Mouse (Mus musculus): Measurements from ENCODE around the gene Olfr361. TPM values are rescaled to one million over a fixed set of nuclear protein-coding genes. Genes with fewer than 3 reads are reported as not detected.
"Not testable (repeated sequence)": the region's sequence is repeated elsewhere in the genome, so short reads cannot be mapped to it uniquely, and the experiment has no call there.

Gene Olfr361
- not detected in 2 replicates for total RNA-seq (2014; fragmentation: Nextera tagmentation)
- 0.06 and 0.11 TPM in 2 replicates for total RNA-seq (2017)
- not detected in 2 replicates for polyA plus RNA-seq (2012)

- not testable (repeated sequence) for H3K4me1 ChIP-seq (ENCODE audit: insufficient read depth, low read depth, low read length); H3K27me3 ChIP-seq (ENCODE audit: insufficient read depth, low read length); DNase-seq (ENCODE audit: low spot score); H3K4me3 ChIP-seq (ENCODE audit: low read depth, low read length); H3K36me3 ChIP-seq (replicated peaks); ATAC-seq (ENCODE audit: extremely low read depth, insufficient number of reproducible peaks, low FRiP score, poor library complexity, severe bottlenecking); H3K9me3 ChIP-seq (replicated peaks)
These were observed at the start of gene Olfr361 for GRCm38 (mm10) chr2:37089190-37089589. Gene Olfr361, minus strand, starts transcription at chr2:37089290.

- DNase-seq (ENCODE audit: low spot score) (no peak), ATAC-seq (ENCODE audit: extremely low read depth, insufficient number of reproducible peaks, low FRiP score, poor library complexity, severe bottlenecking) (no peak)
- no peaks in the 10 kb centered on the region for H3K27me3 ChIP-seq (ENCODE audit: insufficient read depth, low read length)
- H3K36me3 ChIP-seq (replicated peaks), result no peaks in the 10 kb centered on the region
- no peaks in the 10 kb centered on the region for H3K4me1 ChIP-seq (ENCODE audit: insufficient read depth, low read depth, low read length)
- TF ChIP-seq TAL1 (conservative IDR thresholded peaks at IDR 0.05; ENCODE audit: low read depth, low read length), result no peak
- TF ChIP-seq POLR2AphosphoS5 (IDR thresholded peaks at IDR 0.05; ENCODE audit: insufficient replicate concordance, low read depth, low read length), result no peak
- TF ChIP-seq GATA2 (IDR thresholded peaks at IDR 0.05; ENCODE audit: borderline replicate concordance, low read depth, low read length), result no peak
- no peak for TF ChIP-seq CTCF (IDR thresholded peaks at IDR 0.05; ENCODE audit: low read depth, low read length)
- no peak for TF ChIP-seq GATA1 (IDR thresholded peaks at IDR 0.05; ENCODE audit: borderline replicate concordance, low read length)
- no peaks in the 10 kb centered on the region for H3K9me3 ChIP-seq (replicated peaks)
- no peak within 1 kb of the TSS for H3K4me3 ChIP-seq (ENCODE audit: low read depth, low read length)
These were observed 28.7 kb upstream of the Olfr361 start, which contains the start of gene Olfr362 for GRCm38 (mm10) chr2:37117810-37118209. Gene Olfr362, minus strand, starts transcription at chr2:37117910.

- ATAC-seq (ENCODE audit: extremely low read depth, insufficient number of reproducible peaks, low FRiP score, poor library complexity, severe bottlenecking), result no peak
- no peaks in the 10 kb centered on the region for H3K9me3 ChIP-seq (replicated peaks)
- no peaks in the 10 kb centered on the region for H3K36me3 ChIP-seq (replicated peaks)
- H3K4me1 ChIP-seq (ENCODE audit: insufficient read depth, low read depth, low read length), result no peaks in the 10 kb centered on the region
- no peak for DNase-seq (ENCODE audit: low spot score)
- H3K27me3 ChIP-seq (ENCODE audit: insufficient read depth, low read length), result no peaks in the 10 kb centered on the region
- no peak within 1 kb of the TSS for H3K4me3 ChIP-seq (ENCODE audit: low read depth, low read length)
- TF ChIP-seq CTCF (IDR thresholded peaks at IDR 0.05; ENCODE audit: low read depth, low read length), result no peak
- no peak for TF ChIP-seq POLR2AphosphoS5 (IDR thresholded peaks at IDR 0.05; ENCODE audit: insufficient replicate concordance, low read depth, low read length)
- no peak for TF ChIP-seq GATA1 (IDR thresholded peaks at IDR 0.05; ENCODE audit: borderline replicate concordance, low read length)
- no peak for TF ChIP-seq TAL1 (conservative IDR thresholded peaks at IDR 0.05; ENCODE audit: low read depth, low read length)
- TF ChIP-seq GATA2 (IDR thresholded peaks at IDR 0.05; ENCODE audit: borderline replicate concordance, low read depth, low read length), result no peak
These were observed 23.6 kb downstream of the Olfr361 start, which contains the start of gene Olfr360 for GRCm38 (mm10) chr2:37065446-37065845. Gene Olfr360, plus strand, starts transcription at chr2:37065746.

Other genes starting within 250 kb of the Olfr361 start
- not detected in 2 replicates for gene Olfr350, start 243.0 kb downstream of the Olfr361 start, total RNA-seq (2014; fragmentation: Nextera tagmentation)
- gene Olfr350, start 243.0 kb downstream of the Olfr361 start, total RNA-seq (2017), result 0.22 and 0.23 TPM in 2 replicates
- not detected in 2 replicates for gene Olfr350, start 243.0 kb downstream of the Olfr361 start, polyA plus RNA-seq (2012)
- gene Olfr351, start 226.6 kb downstream of the Olfr361 start, total RNA-seq (2014; fragmentation: Nextera tagmentation), result not detected in 2 replicates
- gene Olfr351, start 226.6 kb downstream of the Olfr361 start, total RNA-seq (2017), result 0.16 and 0.41 TPM in 2 replicates
- not detected in 2 replicates for gene Olfr351, start 226.6 kb downstream of the Olfr361 start, polyA plus RNA-seq (2012)
- not detected in 2 replicates for gene Olfr352, start 220.8 kb downstream of the Olfr361 start, total RNA-seq (2014; fragmentation: Nextera tagmentation)
- 0.05 TPM in 1 of 2 replicates, not detected in the other for gene Olfr352, start 220.8 kb downstream of the Olfr361 start, total RNA-seq (2017)
- gene Olfr352, start 220.8 kb downstream of the Olfr361 start, polyA plus RNA-seq (2012), result not detected in 2 replicates
- not detected in 2 replicates for gene Olfr353, start 196.4 kb downstream of the Olfr361 start, total RNA-seq (2014; fragmentation: Nextera tagmentation)
- 0.05 and 0.12 TPM in 2 replicates for gene Olfr353, start 196.4 kb downstream of the Olfr361 start, total RNA-seq (2017)
- gene Olfr353, start 196.4 kb downstream of the Olfr361 start, polyA plus RNA-seq (2012), result not detected in 2 replicates
- not detected in 2 replicates for gene Olfr354, start 183.6 kb downstream of the Olfr361 start, total RNA-seq (2014; fragmentation: Nextera tagmentation)
- gene Olfr354, start 183.6 kb downstream of the Olfr361 start, total RNA-seq (2017), result 0.16 and 0.17 TPM in 2 replicates
- not detected in 2 replicates for gene Olfr354, start 183.6 kb downstream of the Olfr361 start, polyA plus RNA-seq (2012)
- not detected in 2 replicates for gene Olfr355, start 160.4 kb downstream of the Olfr361 start, total RNA-seq (2014; fragmentation: Nextera tagmentation)
- 0.06 and 0.11 TPM in 2 replicates for gene Olfr355, start 160.4 kb downstream of the Olfr361 start, total RNA-seq (2017)
- gene Olfr355, start 160.4 kb downstream of the Olfr361 start, polyA plus RNA-seq (2012), result not detected in 2 replicates
- not detected in 2 replicates for gene Olfr356, start 152.2 kb downstream of the Olfr361 start, total RNA-seq (2014; fragmentation: Nextera tagmentation)
- gene Olfr356, start 152.2 kb downstream of the Olfr361 start, total RNA-seq (2017), result not detected in 2 replicates
- not detected in 2 replicates for gene Olfr356, start 152.2 kb downstream of the Olfr361 start, polyA plus RNA-seq (2012)
- gene Olfr357, start 95.5 kb downstream of the Olfr361 start, total RNA-seq (2014; fragmentation: Nextera tagmentation), result not detected in 2 replicates
- gene Olfr357, start 95.5 kb downstream of the Olfr361 start, total RNA-seq (2017), result 0.06 and 0.11 TPM in 2 replicates
- not detected in 2 replicates for gene Olfr357, start 95.5 kb downstream of the Olfr361 start, polyA plus RNA-seq (2012)
- not detected in 2 replicates for gene Olfr358, start 80.0 kb downstream of the Olfr361 start, total RNA-seq (2014; fragmentation: Nextera tagmentation)
- gene Olfr358, start 80.0 kb downstream of the Olfr361 start, total RNA-seq (2017), result 0.05 and 0.06 TPM in 2 replicates
- gene Olfr358, start 80.0 kb downstream of the Olfr361 start, polyA plus RNA-seq (2012), result not detected in 2 replicates
- not detected in 2 replicates for gene Olfr360, start 23.5 kb downstream of the Olfr361 start, total RNA-seq (2014; fragmentation: Nextera tagmentation)
- gene Olfr360, start 23.5 kb downstream of the Olfr361 start, total RNA-seq (2017), result 0.16 TPM in 1 of 2 replicates, not detected in the other
- gene Olfr360, start 23.5 kb downstream of the Olfr361 start, polyA plus RNA-seq (2012), result not detected in 2 replicates
- gene Olfr362, start 28.6 kb upstream of the Olfr361 start, total RNA-seq (2014; fragmentation: Nextera tagmentation), result not detected in 2 replicates
- 0.16 TPM in 1 of 2 replicates, not detected in the other for gene Olfr362, start 28.6 kb upstream of the Olfr361 start, total RNA-seq (2017)
- gene Olfr362, start 28.6 kb upstream of the Olfr361 start, polyA plus RNA-seq (2012), result not detected in 2 replicates
- not detected in 2 replicates for gene Olfr364-ps1, start 50.0 kb upstream of the Olfr361 start, total RNA-seq (2014; fragmentation: Nextera tagmentation)
- gene Olfr364-ps1, start 50.0 kb upstream of the Olfr361 start, total RNA-seq (2017), result 0.06 and 0.27 TPM in 2 replicates
- gene Olfr364-ps1, start 50.0 kb upstream of the Olfr361 start, polyA plus RNA-seq (2012), result not detected in 2 replicates
- gene Olfr365, start 98.9 kb upstream of the Olfr361 start, total RNA-seq (2014; fragmentation: Nextera tagmentation), result not detected in 2 replicates
- 0.05 and 0.17 TPM in 2 replicates for gene Olfr365, start 98.9 kb upstream of the Olfr361 start, total RNA-seq (2017)
- not detected in 2 replicates for gene Olfr365, start 98.9 kb upstream of the Olfr361 start, polyA plus RNA-seq (2012)
- not detected in 2 replicates for gene Olfr366, start 122.3 kb upstream of the Olfr361 start, total RNA-seq (2014; fragmentation: Nextera tagmentation)
- 0.06 and 0.11 TPM in 2 replicates for gene Olfr366, start 122.3 kb upstream of the Olfr361 start, total RNA-seq (2017)
- gene Olfr366, start 122.3 kb upstream of the Olfr361 start, polyA plus RNA-seq (2012), result not detected in 2 replicates
- not detected in 2 replicates for gene Olfr368, start 237.2 kb upstream of the Olfr361 start, total RNA-seq (2014; fragmentation: Nextera tagmentation)
- not detected in 2 replicates for gene Olfr368, start 237.2 kb upstream of the Olfr361 start, total RNA-seq (2017)
- not detected in 2 replicates for gene Olfr368, start 237.2 kb upstream of the Olfr361 start, polyA plus RNA-seq (2012)